Mouse (Mus musculus) embryonic fibroblast, embryonic 13.5 days (primary cell): ENCODE data around the gene Dbt. TPM values are rescaled to one million over a fixed set of nuclear protein-coding genes. Genes with fewer than 3 reads are reported as not detected.

Experiments
- H3K27ac ChIP-seq: 2 replicates; pipeline ENCODE4 v1.5.1; 2012; ENCODE audit warnings: low read length, control low read depth, inconsistent platforms; ENCODE audit not compliant: insufficient read depth
- H3K4me1 ChIP-seq: 2 replicates; pipeline ENCODE4 v1.6.1; 2011; ENCODE audit warnings: low read length; ENCODE audit not compliant: control insufficient read depth, insufficient read depth
- H3K4me3 ChIP-seq: 2 replicates; pipeline ENCODE4 v1.5.1; 2011; ENCODE audit warnings: mild to moderate bottlenecking, control low read depth, low read length; ENCODE audit not compliant: insufficient read depth
- CTCF ChIP-seq: IDR thresholded peaks from 2 replicates; pipeline ENCODE4 v1.5.1; 2011; ENCODE audit warnings: mild to moderate bottlenecking, control low read depth, low read length, moderate library complexity, borderline replicate concordance; ENCODE audit not compliant: insufficient read depth
- POLR2A ChIP-seq: IDR thresholded peaks from 2 replicates; pipeline ENCODE4 v1.6.1; 2011; ENCODE audit warnings: low read depth, mild to moderate bottlenecking, control low read depth, low read length, moderate library complexity
- polyA plus RNA-seq: library from polyadenylated mRNA; stranded (reverse); fragments of >200 nt; gene quantifications from 2 replicates; pipeline ENCODE4 v1.2.4, GENCODE M21; 2011; ENCODE audit warnings: low read depth; ENCODE audit not compliant: missing spikeins, insufficient read length

Dbt gene
- 22.0 and 22.8 TPM in 2 replicates for polyA plus RNA-seq

GRCm38 (mm10) chr3:116512904-116513716, at the start of gene Dbt:
Gene Dbt, plus strand, starts transcription at chr3:116513070.
- Histone ChIP-seq H3K4me1 (peaks cover 6% of the 10 kb centered on the region), H3K4me3 (peak within 1 kb of the TSS; percentile 78), H3K27ac (no peak within 1 kb of the TSS)
- TF ChIP-seq CTCF (no peak), POLR2A (peak; percentile 88)

GRCm38 (mm10) chr3:116464318-116464717, 48.6 kb upstream of the Dbt start:
- Histone ChIP-seq H3K4me1 (no peaks in the 10 kb centered on the region), H3K27ac (no peak overlapping the region), H3K4me3 (no peak overlapping the region)
- TF ChIP-seq POLR2A (no peak), CTCF (no peak)

- H3K4me1 ChIP-seq, result no peaks in the 10 kb centered on the region
- H3K4me3 ChIP-seq, result no peak overlapping the region
- H3K27ac ChIP-seq, result no peak overlapping the region
- TF ChIP-seq CTCF (no peak), POLR2A (no peak)
Observed at GRCm38 (mm10) chr3:116465709-116466108, 47.2 kb upstream of the Dbt start.

- no peak overlapping the region for H3K4me3 ChIP-seq
- no peak for TF ChIP-seq CTCF
- TF ChIP-seq POLR2A, result no peak
Observed at GRCm38 (mm10) chr3:116474602-116475001, 38.3 kb upstream of the Dbt start.

GRCm38 (mm10) chr3:116476686-116477298, 36.1 kb upstream of the Dbt start:
- Histone ChIP-seq H3K4me1 (peaks cover 3% of the 10 kb centered on the region; the same call in 1 of the 2 replicates), H3K4me3 (no peak overlapping the region), H3K27ac (no peak overlapping the region)
- no peak for TF ChIP-seq CTCF
- TF ChIP-seq POLR2A, result no peak

More at GRCm38 (mm10) chr3:116474602-116475001, 38.3 kb upstream of the Dbt start:
- Histone ChIP-seq H3K27ac (no peak overlapping the region), H3K4me1 (peaks cover 3% of the 10 kb centered on the region; the same call in 1 of the 2 replicates)

GRCm38 (mm10) chr3:116477351-116477750, 35.5 kb upstream of the Dbt start:
- peaks cover 3% of the 10 kb centered on the region; the same call in 1 of the 2 replicates for H3K4me1 ChIP-seq
- no peak overlapping the region for H3K4me3 ChIP-seq
- H3K27ac ChIP-seq, result no peak overlapping the region
- TF ChIP-seq POLR2A, result no peak
- TF ChIP-seq CTCF, result no peak

- H3K4me1 ChIP-seq, result no peaks in the 10 kb centered on the region
- H3K4me3 ChIP-seq, result no peak overlapping the region
- TF ChIP-seq POLR2A, result no peak
- TF ChIP-seq CTCF, result no peak
- H3K27ac ChIP-seq, result no peak overlapping the region
Observed at GRCm38 (mm10) chr3:116480119-116480518, 32.8 kb upstream of the Dbt start.

GRCm38 (mm10) chr3:116480937-116481336, 31.9 kb upstream of the Dbt start:
- Histone ChIP-seq H3K27ac (no peak overlapping the region), H3K4me3 (no peak overlapping the region), H3K4me1 (no peaks in the 10 kb centered on the region)
- no peak for TF ChIP-seq CTCF
- no peak for TF ChIP-seq POLR2A

GRCm38 (mm10) chr3:116482724-116483123, 30.1 kb upstream of the Dbt start:
- Histone ChIP-seq H3K27ac (no peak overlapping the region), H3K4me1 (no peaks in the 10 kb centered on the region), H3K4me3 (no peak overlapping the region)
- TF ChIP-seq POLR2A, result no peak
- no peak for TF ChIP-seq CTCF

- Histone ChIP-seq H3K4me1 (no peaks in the 10 kb centered on the region), H3K4me3 (no peak overlapping the region), H3K27ac (no peak overlapping the region)
- TF ChIP-seq POLR2A, result no peak
- TF ChIP-seq CTCF, result no peak
Observed at GRCm38 (mm10) chr3:116483271-116483670, 29.6 kb upstream of the Dbt start.
